Mouse (Mus musculus): ENCODE measurements at regions not wholly inside any gene's neighbourhood (a gene's known extent, or its start where the extent isn't known, plus 50 kb on each side); places are given as distances from the start of the nearest gene placed in this dataset.

DNA sequence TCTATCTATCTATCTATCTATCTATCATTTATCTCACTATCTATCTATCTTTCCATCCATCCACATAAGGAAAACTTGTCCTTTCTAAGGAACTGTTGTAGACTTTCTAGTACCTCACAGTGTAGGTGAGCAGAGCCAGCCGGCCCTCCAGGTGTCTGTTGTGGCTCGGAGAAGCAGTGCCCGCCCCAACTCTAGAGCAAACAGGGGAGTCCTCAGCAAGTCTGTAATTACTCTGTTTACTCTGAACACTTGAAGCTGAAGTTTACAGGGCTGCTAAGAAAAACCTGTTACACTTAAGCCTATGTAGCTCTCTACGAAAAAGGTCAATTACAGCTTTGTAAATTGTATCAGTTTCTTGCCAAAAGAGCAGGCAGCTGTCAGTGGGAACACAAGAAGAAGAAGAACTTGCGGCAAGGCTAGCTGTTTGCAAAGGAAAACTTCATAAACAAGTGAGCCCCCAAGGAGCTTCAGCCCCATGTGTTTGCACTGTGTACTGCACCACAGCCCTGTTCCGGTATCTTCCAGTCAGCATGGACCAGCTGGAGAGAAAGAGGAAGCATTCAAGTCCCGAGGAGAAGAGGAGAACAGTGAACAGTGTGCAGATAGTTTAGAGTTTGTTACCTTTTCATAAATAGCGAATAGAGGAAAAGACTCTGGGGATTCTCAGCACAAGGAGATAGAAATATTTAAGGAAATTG, 122.2 kb upstream of the Marcks start:
- DNase-seq = no peak

GRCm38 (mm10) chr10:37259186-37259585, 120.5 kb upstream of the Marcks start:
- no peak for DNase-seq

- no peak for DNase-seq
Measured at GRCm38 (mm10) chr10:37257544-37257943, 118.8 kb upstream of the Marcks start.

- no peak for DNase-seq
Measured at GRCm38 (mm10) chr10:37250934-37251521, 112.3 kb upstream of the Marcks start.

GRCm38 (mm10) chr10:37250157-37250556, 111.4 kb upstream of the Marcks start:
- DNase-seq = no peak

GRCm38 (mm10) chr10:37249511-37249910, 110.8 kb upstream of the Marcks start:
- no peak for DNase-seq

DNA sequence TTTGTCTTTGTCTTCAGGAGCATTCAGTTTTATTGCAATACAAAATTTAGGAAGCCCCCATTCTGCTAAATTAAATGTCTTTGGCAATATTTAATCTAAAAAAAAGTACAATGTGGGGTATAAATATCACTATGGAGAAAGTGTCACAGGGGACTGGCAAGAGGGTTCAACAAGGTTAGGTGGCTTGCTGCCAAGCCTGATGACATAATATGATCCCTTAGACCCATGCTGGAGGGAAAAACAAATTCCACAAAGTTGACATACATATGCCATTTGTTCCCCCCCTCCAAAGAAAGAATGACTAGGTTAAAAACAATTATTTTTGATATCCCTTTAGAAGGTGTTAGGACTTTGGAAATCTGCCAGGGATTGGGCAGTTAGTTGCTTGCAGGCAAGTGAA, 108.4 kb upstream of the Marcks start:
- DNase-seq = no peak

DNA sequence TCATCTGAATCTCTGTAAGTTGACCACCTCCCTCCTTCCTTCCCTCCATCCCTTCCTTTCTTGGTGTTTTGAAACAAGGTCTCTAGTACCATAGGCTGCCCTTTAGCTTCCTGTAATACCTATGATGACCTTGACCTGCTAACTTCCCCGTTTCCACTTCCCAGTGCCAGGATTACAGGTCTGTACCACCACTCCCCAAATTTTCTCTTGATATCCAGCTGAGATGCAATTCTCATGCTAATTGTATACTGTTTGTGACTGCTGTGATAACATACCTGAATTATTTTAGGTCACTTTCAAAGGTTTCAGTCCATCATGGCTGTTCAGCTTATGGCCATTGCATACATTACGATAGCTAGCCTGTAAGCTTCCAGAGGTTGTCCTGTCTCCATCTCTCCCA, 104.4 kb upstream of the Marcks start:
- DNase-seq = no peak

DNA sequence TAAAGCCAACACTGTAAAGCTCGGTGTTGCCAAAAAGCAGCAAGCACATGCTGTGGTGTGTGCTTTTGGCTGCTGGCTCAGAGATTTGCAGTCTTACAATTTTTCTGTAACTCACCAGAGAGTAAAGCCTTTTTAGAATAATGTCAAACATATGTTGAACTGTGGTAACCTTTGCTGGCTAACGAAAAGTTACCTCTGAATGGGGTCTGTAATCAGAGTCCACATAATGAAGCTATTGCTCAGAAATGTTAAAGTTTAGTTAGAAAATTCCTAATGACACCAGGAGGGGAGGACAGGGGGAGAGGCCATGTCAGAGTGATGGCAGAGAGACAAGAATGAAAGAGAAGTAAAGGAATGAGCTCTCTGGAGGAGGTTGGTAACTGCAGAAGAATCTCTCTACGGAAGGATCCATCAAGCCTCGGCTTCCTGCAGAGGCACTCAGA, 103.1 kb upstream of the Marcks start:
- DNase-seq = no peak

- DNase-seq = no peak
Measured at GRCm38 (mm10) chr10:37240634-37241033, 101.9 kb upstream of the Marcks start.

- DNase-seq = no peak
Measured at GRCm38 (mm10) chr10:37240201-37240600, 101.5 kb upstream of the Marcks start.

- DNase-seq = no peak
Measured at GRCm38 (mm10) chr10:37236001-37236822, 97.5 kb upstream of the Marcks start.

DNA sequence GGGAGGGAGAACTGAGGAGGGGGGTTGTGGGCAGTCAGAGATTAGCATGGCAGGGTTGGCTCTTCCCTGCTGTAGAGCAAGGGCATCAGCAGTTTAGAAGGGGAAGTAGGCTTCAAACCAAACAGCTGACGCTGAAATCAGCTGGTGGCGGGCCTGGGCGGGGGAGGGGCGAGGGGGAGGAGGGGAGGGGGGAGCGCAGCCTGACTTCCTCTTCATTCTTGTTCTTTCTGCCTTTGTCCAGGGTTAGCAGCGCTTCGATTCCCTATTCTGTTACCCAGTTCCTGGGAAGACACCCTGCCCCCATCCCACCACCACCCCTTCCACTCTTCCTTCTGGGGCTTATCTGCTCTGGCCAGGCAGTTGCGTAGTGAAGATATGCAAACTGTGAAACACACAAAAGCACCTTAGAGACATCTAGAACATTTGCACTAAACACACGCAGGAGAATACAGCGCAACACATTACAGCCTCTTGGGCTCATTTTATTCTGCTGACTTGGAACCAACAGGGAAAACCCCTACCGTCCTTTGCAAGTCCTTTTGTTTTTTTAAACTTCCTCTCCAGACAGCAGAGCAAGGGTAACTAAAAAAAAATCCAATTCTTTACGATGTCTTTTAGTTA, 93.3 kb upstream of the Marcks start:
- DNase-seq = no peak

DNA sequence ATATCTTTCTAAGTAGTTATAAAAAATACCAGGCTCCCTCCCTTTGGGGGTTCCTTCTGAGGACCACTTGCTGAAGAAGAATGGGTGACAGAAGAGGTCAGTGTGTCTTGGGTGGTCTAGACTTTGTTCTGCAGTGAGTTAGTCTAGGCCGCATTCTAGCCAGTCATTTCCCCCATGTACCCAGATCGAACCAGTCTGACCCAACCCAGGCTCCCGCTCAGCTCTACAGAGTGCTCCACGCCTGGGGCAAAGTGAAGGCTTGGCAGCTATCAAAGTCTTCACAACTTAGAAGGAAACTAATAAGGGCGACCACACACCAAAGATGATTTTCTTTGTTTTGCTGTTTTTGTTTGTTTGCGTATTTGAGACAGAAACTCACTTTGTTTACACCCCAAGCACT, 92.4 kb upstream of the Marcks start:
- no peak for DNase-seq

DNA sequence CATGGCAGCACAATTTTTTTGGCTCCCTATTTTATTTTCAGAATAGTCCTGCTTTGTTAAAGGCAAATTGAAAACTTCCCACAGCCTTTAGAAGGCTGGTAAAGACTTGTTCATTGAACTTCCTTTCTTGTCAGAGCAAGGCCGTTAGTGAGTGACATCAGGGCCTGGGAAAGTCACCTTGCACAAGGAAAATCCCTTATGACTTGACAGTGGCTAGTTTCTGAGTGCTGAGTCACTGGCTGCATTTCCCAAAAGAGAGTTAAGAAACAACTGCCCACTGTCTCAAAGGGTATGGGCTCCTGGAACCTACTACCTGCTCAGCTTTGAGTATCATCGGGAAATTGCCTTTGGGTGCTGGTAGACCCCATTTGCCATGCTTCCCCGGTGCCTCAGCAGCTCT, 89.2 kb upstream of the Marcks start:
- no peak for DNase-seq

DNA sequence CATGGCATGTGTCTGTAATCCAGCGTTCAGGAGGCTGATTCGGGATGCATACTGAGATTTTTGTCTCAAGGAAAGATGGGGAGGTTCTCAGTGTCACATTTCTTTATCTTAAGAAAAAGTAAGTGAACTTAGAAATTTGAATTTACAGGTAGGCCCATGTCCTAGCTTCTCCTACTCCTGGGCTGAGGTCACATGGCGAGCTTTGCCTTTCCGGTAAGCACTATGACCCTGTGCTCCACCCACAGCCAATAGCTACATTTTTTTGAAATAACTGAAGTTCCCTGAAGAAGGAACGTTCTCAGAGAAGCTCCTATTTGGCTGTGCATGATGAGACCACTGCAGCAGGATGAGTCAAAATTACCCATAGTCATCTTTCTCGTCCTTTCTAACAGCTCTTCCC, 83.0 kb upstream of the Marcks start:
- DNase-seq = no peak

DNA sequence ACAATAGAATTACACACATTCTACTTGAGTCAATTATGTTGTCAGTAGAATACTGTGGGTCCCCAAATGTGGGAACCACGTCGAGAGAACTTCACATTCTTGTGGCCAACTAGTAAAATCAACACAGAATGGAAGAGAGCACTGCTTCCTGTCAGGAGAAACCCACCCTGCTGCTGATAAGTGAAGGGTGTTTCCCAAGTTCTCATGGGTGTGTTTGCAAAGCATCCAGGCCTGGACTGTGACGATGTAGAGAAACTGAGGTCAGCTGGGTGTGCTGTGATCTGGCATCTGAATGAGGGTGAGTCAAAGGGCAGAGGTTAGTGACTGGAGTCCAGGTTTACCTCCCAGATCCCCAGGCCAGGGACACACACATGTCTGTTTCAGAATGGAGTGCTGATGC, 81.7 kb upstream of the Marcks start:
- no peak for DNase-seq

DNA sequence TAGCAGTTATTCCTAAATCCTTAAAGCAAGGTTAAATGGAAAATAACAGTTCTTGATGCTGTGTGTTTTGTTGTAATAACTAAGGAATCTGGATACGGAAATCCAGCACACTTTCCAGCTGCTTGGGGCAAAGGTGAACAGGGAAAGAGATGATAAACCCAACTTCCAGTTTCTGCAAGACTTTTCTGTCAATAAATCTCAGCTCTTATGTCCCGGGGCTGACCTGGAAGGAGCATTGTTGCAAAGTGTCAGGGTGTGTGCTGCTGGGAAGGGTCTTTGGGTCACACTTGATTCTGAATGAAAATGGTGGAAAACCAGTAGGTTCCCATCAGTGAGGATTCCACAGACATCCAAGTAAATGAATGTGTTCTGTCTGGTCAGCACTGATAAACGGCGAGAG, 81.2 kb upstream of the Marcks start:
- no peak for DNase-seq

DNA sequence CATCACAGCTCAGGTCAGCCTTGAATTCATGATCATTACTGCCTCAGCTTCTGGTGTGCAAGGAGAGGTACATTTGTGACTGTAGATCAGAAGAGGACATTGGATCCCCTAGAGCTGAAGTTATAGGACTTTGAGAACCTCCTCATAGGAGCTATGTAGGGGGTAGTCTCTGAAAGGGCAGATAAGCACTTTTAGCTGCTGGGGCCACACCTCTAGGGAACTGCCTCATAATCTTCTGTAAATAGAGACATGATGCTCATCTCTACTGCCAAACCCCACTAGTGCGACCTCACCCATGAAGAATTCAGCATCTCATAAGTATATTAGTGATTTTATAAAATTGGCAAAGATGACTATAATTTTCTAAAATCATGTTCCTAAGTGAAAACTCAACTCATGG, 80.7 kb upstream of the Marcks start:
- DNase-seq = no peak

GRCm38 (mm10) chr10:37214656-37215055, 75.9 kb upstream of the Marcks start:
- no peak for DNase-seq

GRCm38 (mm10) chr10:37212350-37213035, 73.8 kb upstream of the Marcks start:
- no peak for DNase-seq

DNA sequence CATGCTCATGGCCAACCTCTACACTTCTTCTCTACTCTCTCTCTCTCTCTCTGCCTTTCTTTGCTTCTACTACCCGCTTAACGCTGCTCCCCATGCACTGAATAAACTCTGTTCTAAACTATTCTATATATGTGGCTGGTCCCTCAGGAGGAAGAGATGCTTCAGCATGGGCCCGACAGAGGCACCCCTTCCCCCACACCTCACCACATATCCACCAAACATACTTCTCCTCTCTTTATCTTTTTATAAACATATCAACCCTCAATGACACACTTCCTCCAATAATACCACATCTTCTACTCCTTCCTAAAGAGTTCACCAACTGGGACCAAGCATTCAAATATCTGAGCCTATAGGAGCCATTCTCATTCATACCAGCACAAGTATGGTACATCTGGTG, 72.6 kb upstream of the Marcks start:
- DNase-seq = no peak

GRCm38 (mm10) chr10:37210223-37210622, 71.5 kb upstream of the Marcks start:
- DNase-seq = no peak
